Mouse (Mus musculus) ES-E14 (cell line): ENCODE measurements around the gene Hsph1.
A peak's percentile ranks its signal among the peaks of the same experiment; 100 is the strongest.

ENCODE experiments used
- CHD2 ChIP-seq: IDR thresholded peaks from 2 replicates; pipeline ENCODE4 v1.6.1; 2014; ENCODE audit warnings: mild to moderate bottlenecking, low read depth, low read length, inconsistent platforms
- MAFK ChIP-seq: IDR thresholded peaks from 2 replicates; pipeline ENCODE4 v1.6.1; 2014; ENCODE audit warnings: mild to moderate bottlenecking, low read depth, low read length, inconsistent platforms; ENCODE audit not compliant: insufficient read depth
- ZC3H11A ChIP-seq: IDR thresholded peaks from 2 replicates; pipeline ENCODE4 v1.6.1; 2012; ENCODE audit warnings: low read depth, mild to moderate bottlenecking, inconsistent platforms, low read length, borderline replicate concordance
- ZNF384 ChIP-seq: IDR thresholded peaks from 2 replicates; pipeline ENCODE4 v1.6.1; 2012; ENCODE audit warnings: low read depth, low read length, inconsistent platforms

DNA sequence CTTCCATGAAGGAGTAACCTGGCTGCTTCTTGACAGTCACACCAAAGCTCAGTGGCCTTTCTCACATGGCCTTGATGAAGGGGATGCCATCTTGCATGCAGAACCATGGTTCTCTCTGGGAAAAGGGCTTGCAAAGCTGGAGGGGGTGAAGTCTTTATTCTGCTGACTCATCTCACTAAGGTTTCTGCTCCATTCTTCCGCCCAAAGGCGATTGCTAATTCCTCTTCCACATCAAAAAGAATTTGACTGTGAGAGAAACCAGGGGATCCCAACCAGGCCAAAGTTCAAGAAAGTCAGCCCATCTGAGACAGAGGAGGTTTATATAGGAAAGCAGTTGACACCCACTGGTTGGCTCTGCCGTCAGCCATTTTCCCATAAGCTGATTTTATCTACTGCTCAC lies 46.2 kb downstream of the Hsph1 start:
- TF ChIP-seq CHD2 = no peak
- no peak for TF ChIP-seq ZC3H11A
- TF ChIP-seq MAFK = peak; percentile 53; the same call in 1 of the 2 replicates
- no peak for TF ChIP-seq ZNF384
